Mouse (Mus musculus) bone marrow, adult 2 months (tissue): ENCODE data around the gene Bag6. TPM values are rescaled to one million over a fixed set of nuclear protein-coding genes. Genes with fewer than 3 reads are reported as not detected.

Experiments used
- H3K27ac ChIP-seq: fragments of 200-500 bp; 2 replicates; pipeline ENCODE4 v1.5.1; 2012; ENCODE audit warnings: low read depth, mild to moderate bottlenecking, control low read depth, inconsistent platforms, low read length; ENCODE audit not compliant: control insufficient read depth, poor library complexity, insufficient read depth
- H3K4me1 ChIP-seq: fragments of 200-500 bp; 2 replicates; pipeline ENCODE4 v1.6.1; 2011; ENCODE audit warnings: low read length; ENCODE audit not compliant: control insufficient read depth, insufficient read depth
- H3K4me3 ChIP-seq: fragments of 200-500 bp; replicated peaks from 2 replicates; pipeline ENCODE3; 2011; ENCODE audit warnings: mild to moderate bottlenecking, low read depth, low read length, control low read depth; ENCODE audit not compliant: control insufficient read depth
- CTCF ChIP-seq: fragments of 200-500 bp; IDR thresholded peaks from 2 replicates; pipeline ENCODE4 v1.5.1; 2011; ENCODE audit warnings: low read length, control low read depth; ENCODE audit not compliant: control insufficient read depth, insufficient read depth
- POLR2A ChIP-seq: fragments of 200-500 bp; IDR thresholded peaks from 2 replicates; pipeline ENCODE4 v1.6.1; 2011; ENCODE audit warnings: low read depth, mild to moderate bottlenecking, control low read depth, low read length, borderline replicate concordance; ENCODE audit not compliant: control insufficient read depth
- WGBS: fragments of 180-500 bp; shearing (Covaris S2); methylation state at CpG from one replicate; pipeline ENCODE4 v1.1.7; 2018; 5-methylcytosine and 5-hydroxymethylcytosine counted together
- polyA plus RNA-seq: library from polyadenylated mRNA; stranded (reverse); fragments of >200 nt; gene quantifications from 2 replicates; pipeline ENCODE4 v1.2.4, GENCODE M21; 2011; ENCODE audit warnings: low replicate concordance; ENCODE audit not compliant: missing spikeins, insufficient read depth, insufficient read length

Bag6 gene
- polyA plus RNA-seq, 1 experiment = 195 TPM

DNA sequence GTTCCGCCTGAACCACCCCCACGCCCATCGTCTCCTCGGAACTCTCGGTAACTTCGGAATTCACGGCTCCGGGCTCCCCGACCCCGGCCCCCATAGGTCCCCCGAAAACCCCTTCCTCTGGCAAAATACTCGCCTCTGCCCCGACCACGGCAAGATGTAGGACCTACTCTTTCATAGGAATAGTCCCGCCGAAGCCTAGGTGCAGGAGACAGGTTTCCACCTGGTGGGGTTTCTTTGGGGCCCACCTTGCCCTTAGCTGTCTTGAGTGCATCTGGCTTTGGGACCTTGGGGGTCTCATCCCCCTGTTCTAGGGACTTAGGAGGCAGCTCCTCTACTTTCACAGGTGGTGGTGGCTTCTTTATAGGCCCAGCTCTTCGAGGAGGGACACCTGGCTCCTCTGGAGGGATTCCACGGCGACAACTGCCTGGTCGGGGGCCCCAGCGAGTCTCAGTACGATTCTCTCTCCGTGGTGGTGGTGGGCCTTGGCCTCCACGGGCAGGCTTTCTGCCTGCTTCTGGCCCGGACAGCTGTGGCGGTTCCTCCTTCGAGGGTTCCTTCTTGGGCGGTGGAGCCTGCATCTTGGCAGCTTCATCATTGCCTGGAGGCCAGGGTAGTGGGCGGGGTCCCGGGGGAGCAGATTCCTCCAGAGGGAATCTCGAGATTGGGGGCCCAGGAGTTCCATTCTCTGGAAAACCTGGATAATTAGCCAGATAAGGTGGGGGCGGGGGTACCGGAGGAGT, 21.7 kb downstream of the Bag6 start:
- H3K4me3 ChIP-seq = no peak overlapping the region
- 91% methylated on average over 33 of the region's 33 CpGs for WGBS
- TF ChIP-seq CTCF (no peak), POLR2A (no peak)
- H3K27ac ChIP-seq = no peak overlapping the region; the same call in 1 of the 2 replicates
- H3K4me1 ChIP-seq = no peaks in the 10 kb centered on the region

DNA sequence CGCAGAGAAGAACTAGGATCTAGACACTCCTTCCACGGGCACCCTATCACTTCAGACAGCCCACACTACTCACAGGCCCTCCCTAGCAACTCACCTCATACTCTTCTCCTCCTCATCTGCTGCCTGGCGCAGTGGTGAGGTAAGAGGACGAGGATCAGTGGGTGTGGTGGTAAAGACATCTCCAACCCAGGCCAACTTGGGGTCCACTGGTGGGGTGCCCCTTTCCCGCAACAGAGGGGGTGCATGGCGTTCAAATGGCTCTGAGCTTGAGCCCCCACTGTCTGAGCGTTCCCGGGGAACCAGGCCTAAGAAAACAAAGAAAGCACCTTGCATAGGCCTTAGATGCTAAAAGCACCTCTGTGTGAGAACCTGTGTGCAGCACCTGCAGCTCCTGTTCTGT, 22.3 kb downstream of the Bag6 start:
- 87% methylated on average over 8 of the region's 8 CpGs for WGBS
- H3K4me3 ChIP-seq = no peak overlapping the region

DNA sequence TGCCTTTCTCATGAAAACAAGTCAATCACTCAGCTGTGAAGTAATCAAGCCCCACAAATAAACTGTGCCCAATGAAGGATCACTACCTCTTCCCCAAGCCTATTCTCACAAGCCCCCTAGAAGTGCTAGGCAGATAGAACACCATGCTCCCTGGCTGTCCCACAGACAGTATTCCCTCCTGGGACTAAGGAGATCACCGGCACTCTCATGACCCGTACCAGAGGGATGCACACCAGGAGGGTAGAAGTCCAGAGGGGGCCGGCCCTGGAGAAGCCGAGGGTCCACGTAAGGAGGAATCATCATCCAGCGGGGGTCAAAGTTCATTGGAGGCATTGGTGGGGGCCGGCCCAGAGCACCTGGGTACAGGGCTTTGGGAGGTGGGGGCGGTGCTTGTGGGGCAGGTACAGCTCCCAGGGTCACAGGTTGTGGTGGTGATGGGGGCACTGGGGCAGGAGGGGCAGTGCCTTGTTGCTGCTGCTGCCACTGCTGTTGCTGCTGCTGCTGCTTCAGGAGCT, 22.7 kb downstream of the Bag6 start:
- Histone ChIP-seq H3K4me3 (no peak overlapping the region), H3K27ac (no peak overlapping the region), H3K4me1 (peaks cover under 1% of the 10 kb centered on the region; the same call in 1 of the 2 replicates)
- 95% methylated on average over 8 of the region's 8 CpGs for WGBS
- TF ChIP-seq CTCF = no peak
- TF ChIP-seq POLR2A = no peak

More for the DNA sequence above, 22.3 kb downstream of the Bag6 start:
- TF ChIP-seq POLR2A (no peak), CTCF (no peak)
- no peak overlapping the region for H3K27ac ChIP-seq
- no peaks in the 10 kb centered on the region for H3K4me1 ChIP-seq

DNA sequence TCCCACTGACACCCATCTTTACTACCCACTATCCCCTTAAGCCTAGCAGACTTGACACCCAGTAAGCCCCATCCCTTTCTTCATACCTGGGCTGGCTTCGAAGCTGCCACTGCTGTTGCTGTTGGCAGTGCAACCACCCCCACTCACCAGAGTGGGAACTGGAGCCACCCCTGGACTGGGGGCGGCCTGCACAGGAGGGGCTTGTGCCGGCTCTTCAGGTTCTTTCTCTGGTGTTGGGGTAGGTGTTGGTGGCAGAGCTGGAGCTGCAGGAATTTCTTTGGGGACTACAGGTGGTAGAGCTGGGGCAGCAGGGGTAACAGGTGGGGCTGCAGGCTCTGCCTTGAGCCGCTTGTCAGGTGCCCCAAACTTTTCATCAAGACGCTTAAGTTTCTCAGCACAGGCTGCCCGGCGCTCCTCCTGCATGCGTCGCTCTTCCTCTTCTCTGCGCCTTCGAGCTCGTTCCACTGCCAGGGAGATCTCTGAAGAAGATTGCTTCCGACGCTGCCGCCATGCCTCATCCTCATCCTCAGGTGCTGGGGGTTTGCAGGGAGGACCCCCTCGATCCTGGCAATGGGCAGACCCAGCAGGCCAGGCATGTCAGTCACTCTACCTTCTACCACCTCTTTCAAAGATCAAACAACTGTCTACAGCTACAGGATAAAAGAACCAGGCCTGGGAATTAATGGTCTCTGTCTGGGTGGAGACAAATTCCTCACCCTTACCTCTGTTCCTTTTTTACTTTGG, 24.0 kb downstream of the Bag6 start:
- WGBS = 92% methylated on average over 16 of the region's 16 CpGs
- no peak for TF ChIP-seq POLR2A
- TF ChIP-seq CTCF = no peak
- Histone ChIP-seq H3K27ac (no peak overlapping the region), H3K4me3 (no peak overlapping the region), H3K4me1 (peaks cover 2% of the 10 kb centered on the region; the same call in 1 of the 2 replicates)

DNA sequence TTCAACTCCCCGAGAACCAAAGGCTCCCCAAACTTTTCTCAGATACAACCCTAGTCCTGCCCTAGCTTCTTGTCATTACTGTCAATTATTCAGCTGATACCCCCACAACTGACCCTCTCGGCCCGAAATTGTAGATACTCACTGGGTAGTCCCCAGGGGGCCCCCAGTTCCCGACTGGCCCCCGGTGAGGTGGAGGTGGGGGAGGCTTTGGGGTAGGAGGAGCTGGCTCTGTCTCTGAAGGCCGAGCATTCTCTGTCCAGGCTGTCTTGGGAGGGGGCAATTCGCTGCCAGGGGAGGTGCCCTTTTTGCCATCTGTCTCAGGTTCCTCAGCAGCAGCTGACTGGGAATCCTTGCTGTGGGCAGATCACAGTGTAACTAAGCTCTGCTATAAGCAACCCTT, 24.7 kb downstream of the Bag6 start:
- WGBS = 87% methylated on average over 7 of the region's 7 CpGs

DNA sequence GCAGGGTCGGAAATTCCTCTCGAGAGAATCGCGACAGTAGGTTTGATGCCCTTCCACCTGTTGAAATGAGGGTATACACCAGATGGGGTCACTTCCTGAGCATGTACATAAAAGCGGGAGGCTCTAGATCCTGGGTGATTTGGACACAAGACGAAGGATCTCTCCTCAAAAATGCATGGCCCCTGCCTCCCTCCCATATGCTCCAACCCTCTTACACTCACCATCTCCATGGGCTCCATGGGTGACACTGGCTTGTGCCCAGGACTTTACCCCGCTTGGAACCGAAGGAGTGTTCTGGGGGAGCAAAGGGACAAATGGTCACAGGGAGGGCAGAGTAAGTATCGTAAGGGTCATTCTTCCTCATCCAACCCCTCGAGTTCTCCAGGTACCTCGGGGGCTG, 26.4 kb downstream of the Bag6 start:
- Histone ChIP-seq H3K4me3 (no peak overlapping the region), H3K4me1 (peaks cover 3% of the 10 kb centered on the region; the same call in 1 of the 2 replicates), H3K27ac (no peak overlapping the region)
- TF ChIP-seq POLR2A (no peak), CTCF (no peak)
- 80% methylated on average over 11 of the region's 11 CpGs for WGBS

More for the DNA sequence above, 24.7 kb downstream of the Bag6 start:
- Histone ChIP-seq H3K27ac (no peak overlapping the region), H3K4me1 (peaks cover 2% of the 10 kb centered on the region; the same call in 1 of the 2 replicates), H3K4me3 (no peak overlapping the region)
- no peak for TF ChIP-seq POLR2A
- no peak for TF ChIP-seq CTCF

DNA sequence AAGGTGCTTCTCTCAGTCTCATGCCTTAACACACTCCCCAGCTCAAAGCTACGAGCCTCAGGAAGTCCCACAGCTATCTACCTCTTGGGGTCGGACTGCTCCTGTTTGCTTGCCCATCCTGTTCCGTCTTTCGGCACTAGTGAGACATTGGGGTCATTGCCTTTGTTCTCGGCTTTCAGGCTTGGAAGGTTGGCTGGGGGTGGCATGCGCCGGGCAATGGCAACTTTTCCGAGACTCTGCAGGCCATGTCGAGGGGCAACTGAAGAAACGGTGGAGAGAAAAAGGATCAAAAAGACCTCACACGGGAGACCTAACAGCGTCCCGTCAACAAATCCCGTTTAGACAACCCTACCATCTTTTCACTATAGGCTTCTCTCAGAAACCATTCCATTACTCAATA, 27.1 kb downstream of the Bag6 start:
- peaks cover 4% of the 10 kb centered on the region; the same call in 1 of the 2 replicates for H3K4me1 ChIP-seq
- no peak for TF ChIP-seq CTCF
- TF ChIP-seq POLR2A = no peak
- WGBS = 79% methylated on average over 14 of the region's 14 CpGs
- no peak overlapping the region for H3K27ac ChIP-seq
- H3K4me3 ChIP-seq = no peak overlapping the region

DNA sequence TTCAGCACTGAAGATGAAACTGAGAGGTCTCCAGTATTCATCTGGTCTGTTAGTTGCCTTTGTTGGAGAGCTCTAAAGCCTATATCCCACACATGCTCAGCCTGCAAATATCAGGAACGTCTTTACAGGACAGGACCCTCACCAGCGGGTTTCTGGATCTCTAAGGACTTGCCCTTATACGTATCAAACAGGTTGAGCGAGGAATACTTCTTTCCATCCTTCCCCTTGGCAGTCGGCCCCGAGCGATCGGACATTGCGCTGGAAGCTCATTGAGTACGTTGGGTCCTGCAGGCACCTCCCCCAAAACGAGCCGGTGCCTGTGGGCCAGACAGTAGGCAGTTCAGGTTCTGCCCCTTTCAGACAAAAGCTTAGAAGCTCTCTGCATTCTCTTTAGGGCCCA, 27.8 kb downstream of the Bag6 start:
- Histone ChIP-seq H3K4me3 (no peak overlapping the region), H3K4me1 (peaks cover 4% of the 10 kb centered on the region; the same call in 1 of the 2 replicates), H3K27ac (no peak overlapping the region)
- 42% methylated on average over 12 of the region's 12 CpGs for WGBS
- TF ChIP-seq CTCF (no peak), POLR2A (no peak)
